Mouse (Mus musculus) liver, adult 2 months (tissue): ENCODE measurements at regions not wholly inside any gene's neighbourhood (a gene's known extent, or its start where the extent isn't known, plus 50 kb on each side); places are given as distances from the start of the nearest gene placed in this dataset.

Experiments
- CTCF ChIP-seq: fragments of 200-500 bp; IDR thresholded peaks from 2 replicates; pipeline ENCODE4 v1.5.1; 2011; ENCODE audit warnings: low read depth, low read length, control low read depth
- POLR2A ChIP-seq: fragments of 200-500 bp; IDR thresholded peaks from 2 replicates; pipeline ENCODE4 v1.6.1; 2011; ENCODE audit warnings: low read length, control low read depth; ENCODE audit not compliant: insufficient read depth; ENCODE audit errors: extremely low read depth

DNA sequence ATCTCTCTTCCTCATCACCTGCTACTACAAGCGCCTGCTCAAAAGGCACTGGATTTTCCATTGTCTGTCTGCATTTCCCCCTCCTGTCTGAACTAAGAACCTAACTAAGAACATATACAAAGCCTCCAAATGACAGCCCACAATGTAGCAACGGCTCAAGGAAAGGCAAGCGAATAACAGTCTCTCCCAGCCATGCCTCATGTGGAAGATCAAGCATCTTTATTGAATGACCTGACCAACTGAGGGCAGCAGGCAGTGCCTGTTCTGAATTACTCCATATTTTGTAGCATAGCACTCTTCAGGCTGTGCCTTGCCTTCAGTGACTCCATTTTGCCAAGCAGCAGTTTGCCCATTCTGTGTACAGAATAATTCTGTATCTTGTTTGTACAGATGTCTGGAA, 183.9 kb downstream of the Xxylt1 start:
- no peak for TF ChIP-seq CTCF
- no peak for TF ChIP-seq POLR2A
